Comparison of ENCODE assay signal across 15 mouse cellular contexts in genomic region chr3:131868219-131868964, GRCm38 (mm10).
DNase-seq lines count a peak whose midpoint lies in the region; ATAC-seq and TF ChIP-seq lines count a peak whose summit lies in the region.
"Had no signal": no experiment of that assay in that cellular context is flagged by ENCODE, and none has a peak within 500 bp of the region (broad histone marks: within the 10 kb centered on the region; RNA-seq: fewer than 3 reads in every experiment).

No protein-coding gene starts in this region.

- no peak for TF ChIP-seq EP300 in heart, adult 2 months (IDR thresholded peaks at IDR 0.05; ENCODE audit: insufficient read depth, low read depth, low read length)

- 60% methylated on average over 11 of the region's 11 CpGs for WGBS in heart, adult 2 months
- 70% methylated on average over 11 of the region's 11 CpGs for WGBS in heart, embryonic 12.5 days
- 41% methylated on average over 11 of the region's 11 CpGs for WGBS in embryonic facial prominence, embryonic 12.5 days
- 91% methylated on average over 11 of the region's 11 CpGs for WGBS in midbrain, embryonic 14.5 days

- intact Hi-C loops in heart, adult 2 months (cut with DNase I), result no loop called here

- no peaks in the 10 kb centered on the region for H3K9me3 ChIP-seq in heart, embryonic 12.5 days (replicated peaks)
- no peaks in the 10 kb centered on the region for H3K9me3 ChIP-seq in embryonic facial prominence, embryonic 12.5 days
- H3K9me3 ChIP-seq in midbrain, embryonic 14.5 days (ENCODE audit: control insufficient read depth, low read length), result no peaks in the 10 kb centered on the region
- H3K9me3 ChIP-seq: forebrain, embryonic 15.5 days; heart, embryonic 10.5 days had no signal

- no peak for TF ChIP-seq POLR2A in heart, adult 2 months (IDR thresholded peaks at IDR 0.05; ENCODE audit: insufficient read depth, low read depth, low read length)

- H3K4me1 ChIP-seq in heart, adult 2 months (ENCODE audit: control insufficient read depth, insufficient read depth, low read length), result no peaks in the 10 kb centered on the region; the same call in 1 of the 2 replicates
- H3K4me1 ChIP-seq in heart, embryonic 12.5 days (replicated peaks), result no peaks in the 10 kb centered on the region
- H3K4me1 ChIP-seq in embryonic facial prominence, embryonic 12.5 days, result peaks cover 11% of the 10 kb centered on the region
- H3K4me1 ChIP-seq in midbrain, embryonic 14.5 days (ENCODE audit: control insufficient read depth, insufficient read depth, low read length), result no peaks in the 10 kb centered on the region
- H3K4me1 ChIP-seq: forebrain, embryonic 15.5 days; heart, embryonic 10.5 days had no signal

- no peak overlapping the region; the same call in 1 of the 2 replicates for H3K27ac ChIP-seq in heart, adult 2 months
- H3K27ac ChIP-seq in heart, embryonic 12.5 days (ENCODE audit: poor library complexity, severe bottlenecking), result no peak overlapping the region
- 0 out of 2 replicates have a peak overlapping the region, but pooled peaks have one; percentile 5 for H3K27ac ChIP-seq in embryonic facial prominence, embryonic 12.5 days
- H3K27ac ChIP-seq in midbrain, embryonic 14.5 days (replicated peaks; ENCODE audit: low read depth, low read length), result no peak overlapping the region
- H3K27ac ChIP-seq: forebrain, embryonic 15.5 days; heart, embryonic 10.5 days had no signal

- no peak overlapping the region for H3K9ac ChIP-seq in heart, adult 2 months (ENCODE audit: low read depth, low read length)
- no peak overlapping the region for H3K9ac ChIP-seq in heart, embryonic 12.5 days
- no peak overlapping the region for H3K9ac ChIP-seq in embryonic facial prominence, embryonic 12.5 days
- no peak overlapping the region for H3K9ac ChIP-seq in midbrain, embryonic 14.5 days (replicated peaks; ENCODE audit: low read length)
- H3K9ac ChIP-seq: forebrain, embryonic 15.5 days; liver, postnatal 0 days had no signal

- no peak for ATAC-seq in heart, embryonic 12.5 days (ENCODE audit: insufficient number of reproducible peaks, low FRiP score)
- ATAC-seq in embryonic facial prominence, embryonic 12.5 days (ENCODE audit: insufficient number of reproducible peaks, insufficient read depth, low FRiP score, low TSS enrichment), result 0 out of 2 replicates have a peak, but pooled peaks have one; percentile 41
- ATAC-seq in megakaryocyte, adult 5-6 weeks (ENCODE audit: poor library complexity, severe bottlenecking), result peak; percentile 93
- ATAC-seq in midbrain, embryonic 14.5 days (ENCODE audit: low FRiP score, low TSS enrichment), result no peak
- ATAC-seq: forebrain, embryonic 15.5 days; liver, postnatal 0 days; Patski had no signal

- H3K27me3 ChIP-seq in heart, adult 2 months (ENCODE audit: control insufficient read depth, insufficient read depth, low read length), result no peaks in the 10 kb centered on the region
- no peaks in the 10 kb centered on the region for H3K27me3 ChIP-seq in heart, embryonic 12.5 days (replicated peaks)
- H3K27me3 ChIP-seq in embryonic facial prominence, embryonic 12.5 days, result no peaks in the 10 kb centered on the region
- H3K27me3 ChIP-seq in midbrain, embryonic 14.5 days (ENCODE audit: control insufficient read depth, insufficient read depth, low read length), result no peaks in the 10 kb centered on the region
- H3K27me3 ChIP-seq: forebrain, embryonic 15.5 days; Patski had no signal

- no peaks in the 10 kb centered on the region for H3K79me2 ChIP-seq in heart, adult 2 months (replicated peaks; ENCODE audit: control insufficient read depth, insufficient read depth, low read length)

- no peak overlapping the region for H3K4me3 ChIP-seq in heart, adult 2 months
- no peak overlapping the region for H3K4me3 ChIP-seq in heart, embryonic 12.5 days
- no peak overlapping the region for H3K4me3 ChIP-seq in embryonic facial prominence, embryonic 12.5 days
- H3K4me3 ChIP-seq in midbrain, embryonic 14.5 days (replicated peaks; ENCODE audit: low read depth, low read length), result no peak overlapping the region
- H3K4me3 ChIP-seq: forebrain, embryonic 15.5 days; heart, embryonic 10.5 days had no signal

- H3K36me3 ChIP-seq in heart, adult 2 months (ENCODE audit: control insufficient read depth, insufficient read depth, low read length), result no peaks in the 10 kb centered on the region
- H3K36me3 ChIP-seq in heart, embryonic 12.5 days, result no peaks in the 10 kb centered on the region
- H3K36me3 ChIP-seq in embryonic facial prominence, embryonic 12.5 days, result no peaks in the 10 kb centered on the region
- H3K36me3 ChIP-seq in midbrain, embryonic 14.5 days (ENCODE audit: control insufficient read depth, insufficient read depth, low read length), result no peaks in the 10 kb centered on the region
- H3K36me3 ChIP-seq: forebrain, embryonic 15.5 days; heart, embryonic 10.5 days had no signal

- H3K4me2 ChIP-seq in heart, embryonic 12.5 days, result no peak overlapping the region
- no peak overlapping the region for H3K4me2 ChIP-seq in embryonic facial prominence, embryonic 12.5 days (replicated peaks)
- no peak overlapping the region for H3K4me2 ChIP-seq in midbrain, embryonic 14.5 days (ENCODE audit: low read length)
- H3K4me2 ChIP-seq: forebrain, embryonic 15.5 days had no signal

- peak; percentile 18 to 35 for DNase-seq in heart, adult 2 months
- DNase-seq in NIH3T3 (ENCODE audit: low read depth), result peak; percentile 88
- no peak for DNase-seq in midbrain, embryonic 14.5 days
- no peak for DNase-seq in kidney, postnatal 10 days
- no peak for DNase-seq in thymus, postnatal 25 days
- DNase-seq: cerebellum, adult 9-11 months; kidney, postnatal 36 days; liver, postnatal 0 days; spleen, adult 18-20 months had no signal

- TF ChIP-seq CTCF in heart, adult 2 months (IDR thresholded peaks at IDR 0.05), result no peak

Comparison
In these comparisons a context has a peak if more than half of its experiments do, and no peak if none do; other contexts are left out.
1. DNase-seq: peak in heart, adult 2 months (2 of 2) and NIH3T3 (single experiment); none in midbrain, embryonic 14.5 days (single experiment), kidney, postnatal 10 days (single experiment) and thymus, postnatal 25 days (single experiment).
2. ATAC-seq: peak in embryonic facial prominence, embryonic 12.5 days (single experiment) and megakaryocyte, adult 5-6 weeks (single experiment); none in heart, embryonic 12.5 days (single experiment) and midbrain, embryonic 14.5 days (single experiment).